Mouse (Mus musculus) splenic B cell, adult 2 months (primary cell): ENCODE data around the gene Fhl1.
A peak's percentile ranks its signal among the peaks of the same experiment; 100 is the strongest.

Experiments
- DNase-seq: peaks from one replicate; pipeline ENCODE4 v3.0.0-alpha.2; 2011; ENCODE audit warnings: low read depth, low spot score
- H3K27me3 ChIP-seq: 2 replicates; pipeline ENCODE4 v1.6.1; 2012; ENCODE audit warnings: mild to moderate bottlenecking, low read length, moderate library complexity, mixed read lengths; ENCODE audit not compliant: control insufficient read depth, poor library complexity, insufficient read depth, severe bottlenecking
- H3K36me3 ChIP-seq: 2 replicates; pipeline ENCODE4 v1.6.1; 2012; ENCODE audit warnings: mild to moderate bottlenecking, low read length, moderate library complexity, mixed read lengths; ENCODE audit not compliant: control insufficient read depth, poor library complexity, insufficient read depth, severe bottlenecking

Gene Fhl1

DNA sequence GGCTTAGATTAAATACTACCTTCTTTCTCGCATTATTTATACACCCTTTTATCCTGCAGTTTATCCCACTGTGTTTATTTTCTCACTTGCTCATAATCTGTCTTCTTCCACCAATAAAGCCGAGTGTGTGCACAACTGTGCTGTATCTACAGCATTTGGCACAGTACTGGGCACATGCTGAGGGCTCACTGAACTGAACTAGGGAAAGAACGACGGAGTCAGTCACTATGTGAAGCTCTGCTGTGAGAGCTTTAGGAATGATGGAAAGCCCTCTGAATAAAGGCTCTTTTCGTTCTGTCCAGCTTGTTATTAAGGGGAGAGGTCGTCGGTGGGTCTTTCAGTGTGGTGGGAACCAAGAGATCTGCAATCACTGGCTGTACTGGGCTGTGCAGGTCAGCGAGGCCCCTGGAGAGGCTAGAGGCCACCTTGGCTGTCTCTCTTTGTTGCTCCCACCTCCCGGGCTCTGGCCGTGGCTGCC lies 720 bp upstream of the Fhl1 start:
- Histone ChIP-seq H3K27me3 (no peaks in the 10 kb centered on the region), H3K36me3 (no peaks in the 10 kb centered on the region)
- no peak for DNase-seq

DNA sequence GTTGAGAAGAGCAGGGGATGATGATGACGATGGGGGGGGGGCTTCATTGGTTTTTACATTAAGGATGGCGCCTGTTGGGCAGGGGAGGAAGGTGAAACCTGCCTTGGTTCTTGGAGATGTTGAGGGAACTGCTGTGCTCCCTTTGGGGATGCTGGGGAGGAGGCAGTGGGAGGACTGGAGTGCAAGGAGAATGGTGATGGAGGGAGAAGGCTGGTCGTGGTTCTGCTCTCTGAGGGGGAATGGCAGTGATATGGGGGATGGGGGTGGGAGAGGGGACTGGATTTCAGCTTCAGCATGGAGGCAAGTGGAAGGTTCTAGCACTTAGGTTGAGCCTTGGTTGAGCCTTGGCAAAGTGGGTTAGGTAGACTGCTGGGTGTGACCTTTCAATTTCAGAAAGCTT lies 814 bp downstream of the Fhl1 start:
- no peak for DNase-seq
- no peaks in the 10 kb centered on the region for H3K27me3 ChIP-seq
- H3K36me3 ChIP-seq: no peaks in the 10 kb centered on the region

GRCm38 (mm10) chrX:56734436-56734835 lies 2.8 kb downstream of the Fhl1 start:
- no peaks in the 10 kb centered on the region for H3K27me3 ChIP-seq
- no peaks in the 10 kb centered on the region for H3K36me3 ChIP-seq

DNA sequence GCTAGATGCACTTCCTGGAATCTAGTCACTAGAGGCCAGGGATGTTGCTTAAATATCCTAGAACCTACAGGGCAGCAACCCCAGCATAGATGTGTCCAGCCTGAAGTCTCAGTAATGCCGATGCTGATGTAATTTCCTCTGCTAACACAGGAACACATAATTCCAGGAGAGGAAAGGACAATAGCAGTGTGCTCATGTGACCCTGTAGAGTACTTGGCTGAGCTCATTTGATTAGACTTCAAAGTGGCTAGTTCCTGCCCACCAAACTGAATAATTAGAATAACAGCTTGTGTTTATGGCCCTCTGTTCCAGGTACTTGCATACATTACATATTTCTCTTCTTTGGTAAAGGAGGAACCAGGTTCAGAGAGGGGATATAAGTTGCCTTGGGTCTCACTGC lies 4.6 kb downstream of the Fhl1 start:
- no peaks in the 10 kb centered on the region for H3K27me3 ChIP-seq
- H3K36me3 ChIP-seq: no peaks in the 10 kb centered on the region
- no peak for DNase-seq

More at GRCm38 (mm10) chrX:56734436-56734835, 2.8 kb downstream of the Fhl1 start:
- no peak for DNase-seq

GRCm38 (mm10) chrX:56737848-56738554 lies 6.4 kb downstream of the Fhl1 start:
- DNase-seq: no peak
- no peaks in the 10 kb centered on the region for H3K27me3 ChIP-seq
- no peaks in the 10 kb centered on the region for H3K36me3 ChIP-seq

- Histone ChIP-seq H3K36me3 (no peaks in the 10 kb centered on the region), H3K27me3 (no peaks in the 10 kb centered on the region)
- DNase-seq: peak; percentile 24
These were observed 9.8 kb downstream of the Fhl1 start for GRCm38 (mm10) chrX:56741428-56741827.

DNA sequence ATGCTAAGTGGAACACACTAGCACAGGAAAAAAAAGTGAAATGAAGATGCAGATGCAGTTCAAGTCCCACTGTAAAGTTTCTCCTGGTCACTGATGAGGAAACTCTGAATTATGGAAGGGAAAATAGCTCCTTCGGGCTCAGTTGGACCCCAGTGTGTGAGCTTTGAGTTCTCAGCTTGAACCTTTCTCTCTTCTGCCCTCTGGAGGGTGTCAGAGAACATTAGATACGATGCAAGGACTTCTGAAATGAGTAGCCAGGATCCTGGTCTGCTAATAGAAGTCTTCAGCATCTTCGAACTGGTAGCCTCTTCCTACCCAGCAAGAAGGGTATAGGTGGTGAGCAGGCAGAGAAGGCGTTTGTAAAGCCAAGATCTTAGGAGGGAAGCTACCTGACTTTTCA lies 19.9 kb downstream of the Fhl1 start:
- no peaks in the 10 kb centered on the region for H3K27me3 ChIP-seq
- no peak for DNase-seq
- H3K36me3 ChIP-seq: no peaks in the 10 kb centered on the region

- DNase-seq: no peak
- H3K36me3 ChIP-seq: no peaks in the 10 kb centered on the region
These were observed 20.6 kb downstream of the Fhl1 start for GRCm38 (mm10) chrX:56752144-56752543.

GRCm38 (mm10) chrX:56753317-56754289 lies 22.0 kb downstream of the Fhl1 start:
- no peaks in the 10 kb centered on the region for H3K27me3 ChIP-seq
- no peaks in the 10 kb centered on the region for H3K36me3 ChIP-seq
- DNase-seq: no peak

More at GRCm38 (mm10) chrX:56752144-56752543, 20.6 kb downstream of the Fhl1 start:
- no peaks in the 10 kb centered on the region for H3K27me3 ChIP-seq

GRCm38 (mm10) chrX:56755646-56756045 lies 24.1 kb downstream of the Fhl1 start:
- H3K36me3 ChIP-seq: no peaks in the 10 kb centered on the region
- no peaks in the 10 kb centered on the region for H3K27me3 ChIP-seq
- peak; percentile 24 for DNase-seq

DNA sequence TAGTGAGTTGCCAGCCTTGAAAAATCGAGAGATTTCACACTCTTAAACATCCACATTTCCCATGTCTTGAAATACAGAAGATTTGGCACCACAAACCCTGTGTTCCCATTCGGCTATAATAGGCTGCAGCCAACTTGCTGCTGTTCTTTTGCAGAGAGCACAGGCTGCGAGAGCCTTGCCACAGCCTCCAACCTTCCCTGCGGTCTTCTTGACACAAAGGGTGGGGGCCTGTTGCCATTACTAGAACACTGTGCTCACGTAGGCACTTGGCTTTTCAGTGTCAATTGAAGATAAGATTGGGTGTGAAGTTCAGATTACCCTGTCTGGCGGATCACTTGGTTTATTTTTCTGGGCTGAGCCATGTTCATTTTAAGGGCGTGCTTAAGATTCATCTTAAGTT lies 24.8 kb downstream of the Fhl1 start:
- Histone ChIP-seq H3K27me3 (no peaks in the 10 kb centered on the region), H3K36me3 (no peaks in the 10 kb centered on the region)
- DNase-seq: no peak

DNA sequence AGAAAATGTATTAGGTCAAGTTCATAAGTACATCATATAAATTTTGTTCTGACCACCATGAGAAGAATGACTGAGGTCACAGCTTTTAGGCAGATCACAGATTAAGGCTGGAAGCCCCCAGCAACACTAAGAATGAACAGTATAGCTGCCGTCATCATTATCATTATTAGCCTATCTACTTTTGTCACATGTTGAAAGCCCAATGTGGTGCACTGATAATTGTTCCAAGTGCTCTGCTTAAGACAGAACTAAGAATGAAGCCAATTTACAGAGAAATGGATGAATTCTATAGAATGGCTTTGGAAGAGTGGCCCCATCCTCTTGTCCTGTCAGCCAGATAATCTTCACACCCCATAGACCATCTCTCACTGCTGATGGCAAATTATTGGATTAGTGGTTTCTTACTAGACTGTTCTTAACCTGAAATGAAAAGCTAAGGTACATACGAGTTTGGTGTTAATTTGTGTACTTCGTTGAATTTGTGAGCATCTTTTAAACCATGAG lies 28.7 kb downstream of the Fhl1 start:
- no peaks in the 10 kb centered on the region for H3K36me3 ChIP-seq
- DNase-seq: no peak
- no peaks in the 10 kb centered on the region for H3K27me3 ChIP-seq

GRCm38 (mm10) chrX:56769838-56770237 lies 38.3 kb downstream of the Fhl1 start:
- DNase-seq: no peak
- Histone ChIP-seq H3K36me3 (no peaks in the 10 kb centered on the region), H3K27me3 (no peaks in the 10 kb centered on the region)

GRCm38 (mm10) chrX:56771751-56772150 lies 40.2 kb downstream of the Fhl1 start:
- Histone ChIP-seq H3K27me3 (no peaks in the 10 kb centered on the region), H3K36me3 (no peaks in the 10 kb centered on the region)
- no peak for DNase-seq

- no peak for DNase-seq
- H3K27me3 ChIP-seq: no peaks in the 10 kb centered on the region
- H3K36me3 ChIP-seq: no peaks in the 10 kb centered on the region
These were observed 41.7 kb downstream of the Fhl1 start for GRCm38 (mm10) chrX:56773329-56773728.
